Mouse (Mus musculus) heart, embryonic 15.5 days (tissue): Measurements from ENCODE around the gene Gm13277. TPM values are rescaled to one million over a fixed set of nuclear protein-coding genes. Genes with fewer than 3 reads are reported as not detected.
"Not testable (repeated sequence)": the region's sequence is repeated elsewhere in the genome, so short reads cannot be mapped to it uniquely, and the experiment has no call there.

Experiments used
- ATAC-seq: fragments of 200-750 bp; cut with Nextera tagmentation; replicated peaks from 2 replicates; pipeline ENCODE4 v1.8.0; 2017; ENCODE audit warnings: low read depth, moderate TSS enrichment; ENCODE audit not compliant: insufficient number of reproducible peaks, insufficient read depth, low FRiP score
- H3K27ac ChIP-seq: fragments of 300-500 bp; sonication (generic); 2 replicates; pipeline ENCODE4 v1.5.1; 2015; ENCODE audit warnings: mild to moderate bottlenecking, inconsistent platforms
- H3K27me3 ChIP-seq: fragments of 300-500 bp; sonication (generic); 2 replicates; pipeline ENCODE4 v1.6.1; 2015; ENCODE audit warnings: inconsistent platforms
- H3K36me3 ChIP-seq: fragments of 300-500 bp; sonication (generic); 2 replicates; pipeline ENCODE4 v1.6.1; 2015; ENCODE audit warnings: mild to moderate bottlenecking, inconsistent platforms
- H3K4me1 ChIP-seq: fragments of 300-500 bp; sonication (generic); replicated peaks from 2 replicates; pipeline ENCODE4 v1.6.1; 2015; ENCODE audit warnings: inconsistent platforms
- H3K4me2 ChIP-seq: fragments of 300-500 bp; sonication (generic); 2 replicates; pipeline ENCODE4 v1.6.1; 2015; ENCODE audit warnings: inconsistent platforms, mild to moderate bottlenecking, moderate library complexity
- H3K4me3 ChIP-seq: fragments of 300-500 bp; sonication (generic); 2 replicates; pipeline ENCODE4 v1.5.1; 2015; ENCODE audit warnings: mild to moderate bottlenecking, inconsistent platforms
- H3K9ac ChIP-seq: fragments of 300-500 bp; sonication (generic); 2 replicates; pipeline ENCODE4 v1.6.1; 2015; ENCODE audit warnings: mild to moderate bottlenecking, inconsistent platforms
- H3K9me3 ChIP-seq: fragments of 300-500 bp; sonication (generic); replicated peaks from 2 replicates; pipeline ENCODE4 v1.6.1; 2016; ENCODE audit warnings: inconsistent platforms
- WGBS: fragments of 180-500 bp; shearing (Covaris S2); methylation state at CpG from one replicate; pipeline ENCODE4 v1.1.7; 2015; ENCODE audit warnings: mixed read lengths; 5-methylcytosine and 5-hydroxymethylcytosine counted together
- polyA plus RNA-seq: library from polyadenylated mRNA; unstranded; fragments of >200 nt; fragmentation: Nextera tagmentation; extraction: Ambion mirVana; gene quantifications from 2 replicates; pipeline ENCODE4 v1.2.1, GENCODE M21; 2015

Gene Gm13277
- polyA plus RNA-seq, 1 experiment from 2014 or later: not detected

GRCm38 (mm10) chr4:88760431-88760830 is 28.0 kb upstream of the Gm13277 start:
- H3K4me1 ChIP-seq, H3K36me3 ChIP-seq, H3K9me3 ChIP-seq, ATAC-seq, H3K27me3 ChIP-seq: not testable (repeated sequence)
- Histone ChIP-seq H3K9ac (peak overlapping the region; percentile 43; the same call in 1 of the 2 replicates), H3K4me3 (peak overlapping the region; percentile 42), H3K27ac (peak overlapping the region; percentile 76), H3K4me2 (peak overlapping the region; percentile 55)
- WGBS: 0% methylated on average over 26 of the region's 28 CpGs

GRCm38 (mm10) chr4:88761776-88762175 is 26.7 kb upstream of the Gm13277 start:
- H3K36me3 ChIP-seq, H3K4me2 ChIP-seq, H3K4me3 ChIP-seq, H3K27ac ChIP-seq, H3K27me3 ChIP-seq, H3K9ac ChIP-seq, H3K4me1 ChIP-seq, ATAC-seq, H3K9me3 ChIP-seq: not testable (repeated sequence)
- WGBS: 65% methylated on average over 6 of the region's 8 CpGs

GRCm38 (mm10) chr4:88762341-88762740 is 26.1 kb upstream of the Gm13277 start:
- WGBS: 47% methylated on average over 9 of the region's 9 CpGs
- H3K4me2 ChIP-seq: peak overlapping the region; percentile 57
- not testable (repeated sequence) for H3K4me3 ChIP-seq

GRCm38 (mm10) chr4:88763384-88764018 is 24.9 kb upstream of the Gm13277 start:
- H3K9ac ChIP-seq, ATAC-seq: not testable (repeated sequence)
- WGBS: 2% methylated on average over 35 of the region's 42 CpGs

More at GRCm38 (mm10) chr4:88762341-88762740, 26.1 kb upstream of the Gm13277 start:
- not testable (repeated sequence) for H3K27ac ChIP-seq, ATAC-seq, H3K4me1 ChIP-seq, H3K36me3 ChIP-seq, H3K27me3 ChIP-seq, H3K9ac ChIP-seq, H3K9me3 ChIP-seq

GRCm38 (mm10) chr4:88773534-88773933 is 14.9 kb upstream of the Gm13277 start, which contains the start of gene Gm13290:
Gm13290 (plus strand) TSS chr4:88773834.
- ATAC-seq, H3K4me1 ChIP-seq, H3K9ac ChIP-seq, H3K27ac ChIP-seq, H3K9me3 ChIP-seq, H3K36me3 ChIP-seq, H3K4me3 ChIP-seq, H3K27me3 ChIP-seq, H3K4me2 ChIP-seq: not testable (repeated sequence)
- WGBS: no CpG with 5 or more reads among the region's 32 CpGs

More at GRCm38 (mm10) chr4:88763384-88764018, 24.9 kb upstream of the Gm13277 start:
- not testable (repeated sequence) for H3K4me1 ChIP-seq, H3K36me3 ChIP-seq, H3K27me3 ChIP-seq, H3K9me3 ChIP-seq
- peak overlapping the region; percentile 73 for H3K27ac ChIP-seq
- H3K4me2 ChIP-seq: peak overlapping the region; percentile 54
- H3K4me3 ChIP-seq: peak overlapping the region; percentile 39

- not testable (repeated sequence) for H3K9ac ChIP-seq
- WGBS: no CpG with 5 or more reads among the region's 29 CpGs
These were observed 11.8 kb upstream of the Gm13277 start, which contains the start of gene Gm13289 for GRCm38 (mm10) chr4:88776622-88777021. Gm13289 (plus strand) TSS chr4:88776922.

GRCm38 (mm10) chr4:88779550-88779949 is 8.9 kb upstream of the Gm13277 start, which contains the start of gene Gm13272:
Gm13272 (plus strand) TSS chr4:88779850.
- not testable (repeated sequence) for ATAC-seq
- WGBS: no CpG with 5 or more reads among the region's 29 CpGs

More at GRCm38 (mm10) chr4:88776622-88777021, 11.8 kb upstream of the Gm13277 start, which contains the start of gene Gm13289:
- not testable (repeated sequence) for H3K9me3 ChIP-seq, ATAC-seq, H3K4me2 ChIP-seq, H3K36me3 ChIP-seq, H3K27me3 ChIP-seq, H3K27ac ChIP-seq, H3K4me1 ChIP-seq, H3K4me3 ChIP-seq

GRCm38 (mm10) chr4:88780320-88780719 is 8.1 kb upstream of the Gm13277 start:
- not testable (repeated sequence) for ATAC-seq, H3K4me3 ChIP-seq, H3K4me2 ChIP-seq, H3K27me3 ChIP-seq, H3K9me3 ChIP-seq, H3K4me1 ChIP-seq, H3K36me3 ChIP-seq, H3K27ac ChIP-seq, H3K9ac ChIP-seq
- 45% methylated on average over 16 of the region's 18 CpGs for WGBS

More at GRCm38 (mm10) chr4:88779550-88779949, 8.9 kb upstream of the Gm13277 start, which contains the start of gene Gm13272:
- H3K4me3 ChIP-seq, H3K27me3 ChIP-seq, H3K9ac ChIP-seq, H3K27ac ChIP-seq, H3K36me3 ChIP-seq, H3K4me1 ChIP-seq, H3K9me3 ChIP-seq, H3K4me2 ChIP-seq: not testable (repeated sequence)

GRCm38 (mm10) chr4:88781831-88782230 is 6.6 kb upstream of the Gm13277 start, which contains the start of gene Ifnz:
Ifnz (plus strand) TSS chr4:88782131.
- 12% methylated on average over 5 of the region's 7 CpGs for WGBS
- H3K4me3 ChIP-seq: peak within 1 kb of the TSS; percentile 30
- H3K27ac ChIP-seq: peak within 1 kb of the TSS; percentile 73

GRCm38 (mm10) chr4:88782335-88782734 is 6.1 kb upstream of the Gm13277 start:
- not testable (repeated sequence) for H3K27me3 ChIP-seq, H3K4me1 ChIP-seq, H3K9me3 ChIP-seq, ATAC-seq, H3K36me3 ChIP-seq, H3K9ac ChIP-seq
- Histone ChIP-seq H3K27ac (peak overlapping the region; percentile 73), H3K4me3 (peak overlapping the region; percentile 30), H3K4me2 (peak overlapping the region; percentile 56)
- 0% methylated on average over 11 of the region's 31 CpGs for WGBS

More at GRCm38 (mm10) chr4:88781831-88782230, 6.6 kb upstream of the Gm13277 start, which contains the start of gene Ifnz:
- not testable (repeated sequence) for ATAC-seq, H3K9ac ChIP-seq, H3K27me3 ChIP-seq, H3K9me3 ChIP-seq, H3K4me1 ChIP-seq, H3K36me3 ChIP-seq
- peak within 1 kb of the TSS; percentile 56 for H3K4me2 ChIP-seq

- not testable (repeated sequence) for ATAC-seq, H3K27me3 ChIP-seq, H3K4me3 ChIP-seq, H3K4me2 ChIP-seq, H3K36me3 ChIP-seq, H3K9ac ChIP-seq, H3K4me1 ChIP-seq, H3K9me3 ChIP-seq, H3K27ac ChIP-seq
- WGBS: no CpG with 5 or more reads among the region's 27 CpGs
These were observed 3.0 kb upstream of the Gm13277 start, which contains the start of gene Gm13276 for GRCm38 (mm10) chr4:88785409-88785808. Gm13276 (plus strand) TSS chr4:88785709.

GRCm38 (mm10) chr4:88791250-88791649 is 2.8 kb downstream of the Gm13277 start, which contains the start of gene Gm13278:
Gm13278 (plus strand) TSS chr4:88791550.
- not testable (repeated sequence) for H3K9ac ChIP-seq, H3K4me2 ChIP-seq, H3K27ac ChIP-seq, H3K36me3 ChIP-seq, ATAC-seq, H3K27me3 ChIP-seq, H3K4me3 ChIP-seq, H3K9me3 ChIP-seq, H3K4me1 ChIP-seq
- no CpG with 5 or more reads among the region's 28 CpGs for WGBS
